Mouse (Mus musculus): ENCODE data around the gene Ifnar1.

GRCm38 (mm10) chr16:91543619-91544018 lies 58.6 kb downstream of the Ifnar1 start:
- TF ChIP-seq GATA1 (IDR thresholded peaks at IDR 0.05; ENCODE audit: low read length), result no peak
- TF ChIP-seq TAL1 (IDR thresholded peaks at IDR 0.05; ENCODE audit: low read length), result no peak
